Mouse (Mus musculus): ENCODE measurements around the gene Tecpr2. TPM values are rescaled to one million over a fixed set of nuclear protein-coding genes. Genes with fewer than 3 reads are reported as not detected.

Tecpr2 gene
- polyA plus RNA-seq, 1 experiment = 5.3 TPM

GRCm38 (mm10) chr12:110935983-110936620 is 47.0 kb downstream of the Tecpr2 start:
- DNase-seq = peak; percentile 72
- TF ChIP-seq CTCF (IDR thresholded peaks at IDR 0.05; ENCODE audit: insufficient read depth, low read length) = peak; percentile 94
- no peak for TF ChIP-seq POLR2A (IDR thresholded peaks at IDR 0.05; ENCODE audit: borderline replicate concordance, extremely low read depth, low read depth, low read length)
- H3K4me3 ChIP-seq (replicated peaks; ENCODE audit: extremely low read depth, low read depth, low read length) = no peak overlapping the region
- H3K4me1 ChIP-seq (ENCODE audit: control insufficient read depth, insufficient read depth, low read length) = no peaks in the 10 kb centered on the region
- 57% methylated on average over 9 of the region's 9 CpGs for WGBS

- no peak for DNase-seq
- WGBS = 76% methylated on average over 5 of the region's 5 CpGs
- TF ChIP-seq POLR2A (IDR thresholded peaks at IDR 0.05; ENCODE audit: borderline replicate concordance, extremely low read depth, low read depth, low read length) = no peak
- no peak for TF ChIP-seq CTCF (IDR thresholded peaks at IDR 0.05; ENCODE audit: insufficient read depth, low read length)
- H3K4me1 ChIP-seq (ENCODE audit: control insufficient read depth, insufficient read depth, low read length) = no peaks in the 10 kb centered on the region
- H3K4me3 ChIP-seq (replicated peaks; ENCODE audit: extremely low read depth, low read depth, low read length) = no peak overlapping the region
Measured at GRCm38 (mm10) chr12:110937496-110937895, 48.4 kb downstream of the Tecpr2 start.

- 96% methylated on average over 5 of the region's 5 CpGs for WGBS
Measured at GRCm38 (mm10) chr12:110939385-110939784, 50.3 kb downstream of the Tecpr2 start.

GRCm38 (mm10) chr12:110940869-110941268 is 51.8 kb downstream of the Tecpr2 start:
- TF ChIP-seq POLR2A (IDR thresholded peaks at IDR 0.05; ENCODE audit: borderline replicate concordance, extremely low read depth, low read depth, low read length) = no peak
- TF ChIP-seq CTCF (IDR thresholded peaks at IDR 0.05; ENCODE audit: insufficient read depth, low read length) = no peak
- DNase-seq = no peak
- 90% methylated on average over 3 of the region's 3 CpGs for WGBS
- no peaks in the 10 kb centered on the region for H3K4me1 ChIP-seq (ENCODE audit: control insufficient read depth, insufficient read depth, low read length)
- H3K4me3 ChIP-seq (replicated peaks; ENCODE audit: extremely low read depth, low read depth, low read length) = no peak overlapping the region

More at GRCm38 (mm10) chr12:110939385-110939784, 50.3 kb downstream of the Tecpr2 start:
- no peaks in the 10 kb centered on the region for H3K4me1 ChIP-seq (ENCODE audit: control insufficient read depth, insufficient read depth, low read length)
- TF ChIP-seq POLR2A (IDR thresholded peaks at IDR 0.05; ENCODE audit: borderline replicate concordance, extremely low read depth, low read depth, low read length) (no peak), CTCF (IDR thresholded peaks at IDR 0.05; ENCODE audit: insufficient read depth, low read length) (no peak)
- no peak for DNase-seq
- H3K4me3 ChIP-seq (replicated peaks; ENCODE audit: extremely low read depth, low read depth, low read length) = no peak overlapping the region

- no peak for DNase-seq
- Histone ChIP-seq H3K4me1 (ENCODE audit: control insufficient read depth, insufficient read depth, low read length) (no peaks in the 10 kb centered on the region), H3K4me3 (replicated peaks; ENCODE audit: extremely low read depth, low read depth, low read length) (no peak overlapping the region)
- TF ChIP-seq POLR2A (IDR thresholded peaks at IDR 0.05; ENCODE audit: borderline replicate concordance, extremely low read depth, low read depth, low read length) (no peak), CTCF (IDR thresholded peaks at IDR 0.05; ENCODE audit: insufficient read depth, low read length) (no peak)
- 76% methylated on average over 7 of the region's 7 CpGs for WGBS
Measured at GRCm38 (mm10) chr12:110946216-110946615, 57.2 kb downstream of the Tecpr2 start.

GRCm38 (mm10) chr12:110948082-110948909 is 59.2 kb downstream of the Tecpr2 start:
- DNase-seq = no peak
- Histone ChIP-seq H3K4me3 (replicated peaks; ENCODE audit: extremely low read depth, low read depth, low read length) (no peak overlapping the region), H3K4me1 (ENCODE audit: control insufficient read depth, insufficient read depth, low read length) (no peaks in the 10 kb centered on the region)
- TF ChIP-seq CTCF (IDR thresholded peaks at IDR 0.05; ENCODE audit: insufficient read depth, low read length) = no peak
- no peak for TF ChIP-seq POLR2A (IDR thresholded peaks at IDR 0.05; ENCODE audit: borderline replicate concordance, extremely low read depth, low read depth, low read length)
- 89% methylated on average over 6 of the region's 6 CpGs for WGBS

GRCm38 (mm10) chr12:110948910-110949201 is 59.8 kb downstream of the Tecpr2 start:
- DNase-seq = no peak
- 90% methylated on average over 3 of the region's 3 CpGs for WGBS
- TF ChIP-seq POLR2A (IDR thresholded peaks at IDR 0.05; ENCODE audit: borderline replicate concordance, extremely low read depth, low read depth, low read length) (no peak), CTCF (IDR thresholded peaks at IDR 0.05; ENCODE audit: insufficient read depth, low read length) (no peak)
- H3K4me1 ChIP-seq (ENCODE audit: control insufficient read depth, insufficient read depth, low read length) = no peaks in the 10 kb centered on the region
- no peak overlapping the region for H3K4me3 ChIP-seq (replicated peaks; ENCODE audit: extremely low read depth, low read depth, low read length)

GRCm38 (mm10) chr12:110949410-110949809 is 60.3 kb downstream of the Tecpr2 start:
- WGBS = 97% methylated on average over 1 of the region's 1 CpGs
- DNase-seq = no peak
- no peak for TF ChIP-seq CTCF (IDR thresholded peaks at IDR 0.05; ENCODE audit: insufficient read depth, low read length)
- no peak for TF ChIP-seq POLR2A (IDR thresholded peaks at IDR 0.05; ENCODE audit: borderline replicate concordance, extremely low read depth, low read depth, low read length)
- Histone ChIP-seq H3K4me3 (replicated peaks; ENCODE audit: extremely low read depth, low read depth, low read length) (no peak overlapping the region), H3K4me1 (ENCODE audit: control insufficient read depth, insufficient read depth, low read length) (no peaks in the 10 kb centered on the region)

- no peak for DNase-seq
- TF ChIP-seq CTCF (IDR thresholded peaks at IDR 0.05; ENCODE audit: insufficient read depth, low read length) = no peak
- TF ChIP-seq POLR2A (IDR thresholded peaks at IDR 0.05; ENCODE audit: borderline replicate concordance, extremely low read depth, low read depth, low read length) = no peak
- Histone ChIP-seq H3K4me1 (ENCODE audit: control insufficient read depth, insufficient read depth, low read length) (no peaks in the 10 kb centered on the region), H3K4me3 (replicated peaks; ENCODE audit: extremely low read depth, low read depth, low read length) (no peak overlapping the region)
- 89% methylated on average over 4 of the region's 4 CpGs for WGBS
Measured at GRCm38 (mm10) chr12:110950151-110950550, 61.1 kb downstream of the Tecpr2 start.

- TF ChIP-seq CTCF (IDR thresholded peaks at IDR 0.05; ENCODE audit: insufficient read depth, low read length) = no peak
- TF ChIP-seq POLR2A (IDR thresholded peaks at IDR 0.05; ENCODE audit: borderline replicate concordance, extremely low read depth, low read depth, low read length) = no peak
- no peak overlapping the region for H3K4me3 ChIP-seq (replicated peaks; ENCODE audit: extremely low read depth, low read depth, low read length)
- 78% methylated on average over 7 of the region's 7 CpGs for WGBS
Measured at GRCm38 (mm10) chr12:110951236-110951635, 62.2 kb downstream of the Tecpr2 start.

More at GRCm38 (mm10) chr12:110951236-110951635, 62.2 kb downstream of the Tecpr2 start:
- H3K4me1 ChIP-seq (ENCODE audit: control insufficient read depth, insufficient read depth, low read length) = no peaks in the 10 kb centered on the region
- DNase-seq = no peak
